Mouse (Mus musculus) kidney, adult 11 months (tissue): ENCODE data around the gene Rbm48.

Experiments used
- DNase-seq: peaks from one replicate; pipeline ENCODE4 v3.0.0; 2022

The Rbm48 gene

DNA sequence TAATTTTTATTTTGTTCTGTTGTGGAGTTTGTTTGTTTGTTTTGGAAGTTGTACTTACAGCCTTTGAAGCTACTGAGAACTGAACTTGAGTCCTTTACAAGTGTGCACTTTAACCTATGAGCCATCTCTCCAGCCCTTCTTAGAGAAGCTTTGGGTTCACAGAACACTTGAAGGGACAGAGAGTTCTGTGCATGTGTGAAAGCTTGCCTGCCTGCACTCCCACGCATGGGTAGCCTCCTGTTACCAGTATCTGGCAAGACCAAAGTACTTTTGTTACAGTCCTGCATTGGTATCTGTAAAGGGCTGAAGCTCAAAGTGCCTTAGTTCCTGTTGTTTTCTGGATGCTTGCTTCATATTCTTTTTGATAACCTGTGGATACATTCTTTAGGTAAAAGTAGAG is 50.2 kb downstream of the Rbm48 start:
- peak; percentile 80 for DNase-seq

GRCm38 (mm10) chr5:3544480-3544769 is 52.0 kb downstream of the Rbm48 start:
- DNase-seq = no peak

DNA sequence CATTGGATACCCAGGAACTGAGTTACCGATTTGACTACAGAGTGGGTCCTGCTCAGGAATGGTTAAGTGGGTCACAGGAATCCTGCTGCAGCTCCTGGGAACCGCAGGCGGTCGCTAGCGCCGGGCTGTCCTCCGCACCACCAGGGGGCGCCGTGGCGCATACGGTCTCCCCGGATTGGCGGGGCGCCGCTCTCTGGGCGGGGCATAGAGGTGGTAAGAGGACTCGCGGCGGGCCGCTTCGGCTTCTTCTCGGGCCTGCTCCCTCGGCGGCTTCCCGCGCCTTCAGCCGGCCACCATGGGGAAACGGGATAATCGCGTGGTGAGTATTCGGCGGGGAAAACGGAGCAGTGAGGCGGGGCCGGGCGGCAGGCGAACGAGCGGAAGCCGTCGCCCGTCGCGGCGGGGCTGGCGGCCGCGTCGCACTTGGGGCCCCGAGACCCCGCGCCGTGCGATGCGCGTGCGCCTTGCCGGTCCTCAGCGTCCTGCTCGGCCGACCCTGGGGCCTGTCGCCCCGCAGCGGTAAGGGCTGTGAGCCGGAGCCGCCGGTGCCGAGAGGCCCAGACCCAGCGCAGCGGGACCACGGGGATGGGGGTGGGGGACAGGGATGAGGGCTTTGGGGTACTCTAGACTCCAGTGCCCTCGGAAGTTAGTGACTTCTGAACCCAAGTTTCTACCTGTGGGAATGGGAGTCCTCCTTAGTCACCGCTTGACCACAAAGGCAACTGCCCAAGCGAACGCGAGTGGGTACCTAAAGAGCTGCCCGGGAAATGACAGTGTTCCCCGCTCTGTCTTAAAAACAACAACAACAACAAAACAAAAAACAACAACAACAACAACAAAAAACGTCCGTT is 52.5 kb downstream of the Rbm48 start, which contains the start of gene Fam133b:
Gene Fam133b, plus strand, starts transcription at position 205 of the 851 bp plus-strand sequence.
- peak; percentile 93 for DNase-seq

GRCm38 (mm10) chr5:3541871-3542270 is 54.5 kb downstream of the Rbm48 start:
- no peak for DNase-seq

GRCm38 (mm10) chr5:3538505-3539472 is 57.6 kb downstream of the Rbm48 start:
- no peak for DNase-seq

- DNase-seq = no peak
Measured at GRCm38 (mm10) chr5:3536592-3537212, 59.7 kb downstream of the Rbm48 start.
